Mouse (Mus musculus) gastrocnemius, adult 2 months (tissue): ENCODE data around the gene Ccdc47. TPM values are rescaled to one million over a fixed set of nuclear protein-coding genes. Genes with fewer than 3 reads are reported as not detected.
A peak's percentile ranks its signal among the peaks of the same experiment; 100 is the strongest.

ENCODE experiments used
- DNase-seq: peaks from one replicate; pipeline ENCODE4 v3.0.0; 2022
- H3K27ac ChIP-seq: fragments of 200-600 bp; 2 replicates; pipeline ENCODE4 v1.8.1; 2022; ENCODE audit warnings: mild to moderate bottlenecking
- H3K4me3 ChIP-seq: fragments of 200-600 bp; 2 replicates; pipeline ENCODE4 v1.8.1; 2022; ENCODE audit warnings: mild to moderate bottlenecking, moderate library complexity
- CTCF ChIP-seq: fragments of 200-600 bp; IDR thresholded peaks from 2 replicates; pipeline ENCODE4 v1.8.1; 2022; ENCODE audit warnings: antibody characterized with exemption, mild to moderate bottlenecking, moderate library complexity
- intact Hi-C: fragments of 180-260 bp; cut with DNase I; formaldehyde crosslinking; loops from one replicate; pipeline ENCODE4 v1.15.1; 2025
- total RNA-seq, 2 experiments: library from RNA; stranded (reverse); gene quantifications; 2 replicates each; pipeline ENCODE4 v1.2.3; 2021

Gene Ccdc47
- total RNA-seq, 2 experiments from 2014 or later, result 68.3 to 78.9 TPM

DNA sequence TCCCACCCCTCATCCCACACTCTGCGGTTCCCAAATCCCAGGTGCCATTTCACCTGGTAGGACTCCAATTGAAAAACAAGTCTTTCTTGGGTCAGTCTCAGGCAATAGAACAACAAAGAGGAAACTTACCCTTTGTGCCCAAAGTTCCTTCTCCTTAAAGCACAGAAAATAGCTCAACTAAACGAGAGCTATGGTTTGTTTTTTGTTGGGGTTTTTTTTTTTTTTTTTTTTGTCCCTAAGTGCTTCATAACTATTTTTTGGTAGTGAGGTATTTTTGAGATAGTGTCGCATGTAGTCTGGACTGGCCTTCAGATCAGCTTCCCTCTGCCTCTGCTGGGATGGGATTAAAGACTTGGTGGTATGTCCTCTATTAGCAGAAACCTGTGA is 22.0 kb downstream of the Ccdc47 start:
- Histone ChIP-seq H3K4me3 (peak overlapping the region; percentile 80), H3K27ac (peak overlapping the region; percentile 86)
- DNase-seq, result no peak
- intact Hi-C loops, result no loop called here
- TF ChIP-seq CTCF, result no peak

GRCm38 (mm10) chr11:106193371-106194154 is 22.6 kb downstream of the Ccdc47 start:
- intact Hi-C loops, result loop anchor here (2.0 kb wide), 1 partner anchor 33 kb away; the partner anchor contains the start of genes Gm10840 and Limd2
- Histone ChIP-seq H3K27ac (peak overlapping the region; percentile 92), H3K4me3 (peak overlapping the region; percentile 80)
- DNase-seq, result peak; percentile 98
- TF ChIP-seq CTCF, result peak; percentile 15; the same call in 1 of the 2 replicates

DNA sequence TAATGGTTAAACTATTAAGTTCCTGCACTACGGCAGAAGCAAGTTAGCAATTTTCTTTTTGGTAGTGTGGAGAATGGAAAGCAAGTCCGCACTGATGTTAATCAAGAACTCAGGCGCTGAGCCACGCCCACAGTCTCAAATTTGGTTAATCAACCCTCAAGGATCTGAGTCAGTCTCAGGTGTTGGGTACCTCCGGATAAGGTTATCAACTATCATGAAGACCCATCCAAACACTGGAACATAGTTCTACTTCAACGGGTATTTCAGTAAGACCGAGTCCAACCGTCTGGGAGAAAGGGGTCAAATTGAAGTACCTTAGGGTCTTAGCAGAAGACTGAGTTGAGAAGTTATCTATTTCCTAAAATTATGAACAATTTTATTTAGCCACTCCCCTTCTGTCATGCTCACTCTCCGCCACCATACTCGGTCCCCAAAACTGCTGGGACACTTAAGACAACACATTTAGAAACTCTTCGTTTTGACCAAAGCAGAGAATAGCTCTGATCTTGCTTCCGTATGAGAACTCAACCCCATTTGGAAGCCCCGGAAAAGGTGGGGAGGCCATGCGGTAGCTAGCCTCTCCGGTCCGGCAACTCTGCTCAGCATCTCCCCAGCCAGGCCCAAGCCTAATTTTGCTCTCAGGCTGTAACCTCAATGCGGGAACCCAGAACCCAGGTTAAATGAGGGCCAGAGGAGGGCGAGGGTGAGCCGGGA is 23.3 kb downstream of the Ccdc47 start:
- no peak for DNase-seq
- intact Hi-C loops, result loop anchor here (2.0 kb wide), 1 partner anchor 32 kb away; the partner anchor contains the start of genes Gm10840 and Limd2
- H3K27ac ChIP-seq, result peak overlapping the region; percentile 92
- H3K4me3 ChIP-seq, result peak overlapping the region; percentile 80
- TF ChIP-seq CTCF, result no peak; the same call in 1 of the 2 replicates

DNA sequence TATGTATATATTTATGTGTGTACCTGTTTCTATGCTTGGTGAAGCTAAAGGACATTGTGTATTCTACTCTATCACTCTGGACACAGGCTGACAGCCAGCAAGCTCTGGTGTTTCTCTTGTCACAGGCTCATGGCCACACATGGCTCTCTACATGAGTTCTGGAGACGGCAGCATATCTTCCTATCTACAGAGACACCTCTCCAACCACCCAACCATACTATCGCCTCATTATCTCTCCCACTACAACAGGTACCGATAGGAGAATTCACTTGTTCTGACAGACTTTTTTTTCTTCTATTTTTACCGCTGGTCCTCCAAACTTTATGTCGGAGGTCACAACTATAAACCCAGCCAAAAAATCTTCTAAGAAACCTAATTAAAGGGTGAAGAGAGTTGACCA is 23.9 kb downstream of the Ccdc47 start:
- DNase-seq, result no peak
- peak overlapping the region; percentile 80; the same call in 1 of the 2 replicates for H3K4me3 ChIP-seq
- intact Hi-C loops, result loop anchor here (2.0 kb wide), 1 partner anchor 31 kb away; the partner anchor contains the start of genes Gm10840 and Limd2
- no peak overlapping the region; the same call in 1 of the 2 replicates for H3K27ac ChIP-seq
- no peak for TF ChIP-seq CTCF

DNA sequence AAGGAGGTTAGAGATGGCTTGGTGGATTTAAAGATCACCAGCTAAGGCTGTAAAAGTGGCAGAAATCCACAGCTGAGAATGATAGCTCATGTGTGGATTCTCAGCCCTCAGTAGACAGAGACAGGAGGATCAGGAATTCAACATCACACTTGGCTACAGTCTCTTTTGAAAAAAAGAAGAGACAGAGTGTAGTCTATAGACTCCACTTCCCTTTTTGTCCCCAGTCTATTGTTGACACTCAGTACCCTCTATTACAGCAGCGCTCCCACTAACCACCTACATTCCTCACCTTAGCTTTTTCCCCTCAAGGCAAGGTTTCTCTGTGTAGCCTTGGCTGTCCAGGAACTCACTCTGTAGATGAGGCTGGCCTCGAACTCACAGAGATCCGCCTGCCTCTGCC is 24.4 kb downstream of the Ccdc47 start:
- TF ChIP-seq CTCF, result no peak
- DNase-seq, result no peak
- no peak overlapping the region for H3K4me3 ChIP-seq
- no peak overlapping the region for H3K27ac ChIP-seq
- intact Hi-C loops, result loop anchor here (2.0 kb wide), 1 partner anchor 31 kb away; the partner anchor contains the start of genes Gm10840 and Limd2

GRCm38 (mm10) chr11:106187326-106187725 is 28.8 kb downstream of the Ccdc47 start:
- intact Hi-C loops, result no loop called here
- no peak for DNase-seq
- TF ChIP-seq CTCF, result no peak
- H3K27ac ChIP-seq, result peak overlapping the region; percentile 12; the same call in 1 of the 2 replicates
- H3K4me3 ChIP-seq, result no peak overlapping the region

- no peak for TF ChIP-seq CTCF
- Histone ChIP-seq H3K27ac (peak overlapping the region; percentile 48; the same call in 1 of the 2 replicates), H3K4me3 (no peak overlapping the region)
- DNase-seq, result no peak
- intact Hi-C loops, result no loop called here
These were observed 35.7 kb downstream of the Ccdc47 start for GRCm38 (mm10) chr11:106180449-106180801.

DNA sequence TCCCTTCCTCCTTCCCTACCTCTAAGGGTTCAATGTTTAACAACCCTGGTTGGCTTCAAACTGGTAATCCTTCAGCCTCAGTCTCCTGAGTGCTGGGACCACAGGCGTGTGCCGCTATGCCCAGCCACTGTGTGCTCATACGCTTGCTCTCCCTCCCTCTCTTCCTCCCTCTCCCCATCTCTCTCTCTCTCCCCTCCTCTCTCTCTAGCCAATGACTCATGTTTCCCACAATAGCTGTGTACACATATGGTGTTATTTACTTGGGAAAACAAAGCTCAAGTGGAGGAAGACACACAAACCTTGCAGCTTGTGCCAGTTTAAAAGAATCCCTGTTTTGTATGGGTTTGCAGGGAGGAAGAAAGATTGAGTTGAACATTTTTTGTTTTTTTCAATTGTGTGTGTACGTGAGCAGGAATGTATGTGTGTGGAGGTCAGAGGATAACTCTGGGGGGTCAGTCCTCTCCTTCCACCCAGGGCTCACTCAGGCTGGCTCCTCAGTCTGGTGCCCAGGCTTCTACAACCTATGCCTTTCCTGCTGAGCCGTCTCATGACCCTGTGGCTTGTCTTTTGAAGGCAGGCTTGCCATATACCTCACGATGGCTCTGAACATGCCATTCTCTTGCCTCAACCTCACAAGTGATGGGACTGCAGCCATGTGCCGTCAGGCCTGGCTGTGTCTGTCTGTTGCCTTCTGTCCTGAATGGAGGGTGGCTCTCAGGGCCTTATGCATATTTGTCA is 36.3 kb downstream of the Ccdc47 start:
- intact Hi-C loops, result no loop called here
- H3K27ac ChIP-seq, result peak overlapping the region; percentile 48; the same call in 1 of the 2 replicates
- no peak overlapping the region for H3K4me3 ChIP-seq
- no peak for DNase-seq
- TF ChIP-seq CTCF, result no peak

- no peak overlapping the region for H3K27ac ChIP-seq
- no peak overlapping the region for H3K4me3 ChIP-seq
- intact Hi-C loops, result no loop called here
- no peak for TF ChIP-seq CTCF
- DNase-seq, result no peak
These were observed 37.9 kb downstream of the Ccdc47 start for GRCm38 (mm10) chr11:106178036-106178782.

DNA sequence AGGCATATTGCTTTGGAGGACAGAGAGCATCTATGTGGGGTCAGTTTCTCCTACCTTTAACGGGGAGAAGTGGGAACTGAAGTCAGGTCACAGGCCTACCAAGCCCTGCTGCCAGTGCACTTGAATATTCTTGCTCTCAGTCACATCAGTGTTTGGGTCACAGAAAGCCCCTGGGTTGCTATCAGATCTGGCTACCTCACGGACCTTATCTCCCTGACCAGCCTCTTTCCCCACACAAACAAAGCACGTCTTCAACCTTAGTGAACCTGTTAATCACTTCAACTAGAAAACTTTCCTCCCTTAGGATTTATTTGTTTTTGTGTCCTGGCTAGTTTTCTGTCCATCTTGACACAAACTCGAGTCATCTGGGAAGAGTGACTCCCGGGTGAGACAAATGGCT is 39.8 kb downstream of the Ccdc47 start:
- H3K27ac ChIP-seq, result no peak overlapping the region
- no peak for DNase-seq
- intact Hi-C loops, result no loop called here
- no peak overlapping the region for H3K4me3 ChIP-seq
- TF ChIP-seq CTCF, result no peak

- TF ChIP-seq CTCF, result no peak
- Histone ChIP-seq H3K27ac (peak overlapping the region; percentile 69), H3K4me3 (no peak overlapping the region)
- intact Hi-C loops, result no loop called here
- peak; percentile 88 for DNase-seq
These were observed 41.1 kb downstream of the Ccdc47 start for GRCm38 (mm10) chr11:106175081-106175480.

GRCm38 (mm10) chr11:106174372-106174771 is 41.8 kb downstream of the Ccdc47 start:
- intact Hi-C loops, result no loop called here
- no peak for TF ChIP-seq CTCF
- Histone ChIP-seq H3K4me3 (no peak overlapping the region), H3K27ac (peak overlapping the region; percentile 69)
- peak; percentile 82 for DNase-seq
